Mouse (Mus musculus): ENCODE results near the gene Madd.

GRCm38 (mm10) chr2:91213311-91213710 lies 29.7 kb upstream of the Madd start:
- TF ChIP-seq CTCF (IDR thresholded peaks at IDR 0.05; ENCODE audit: extremely low read depth, insufficient read depth, low read length) (no peak), POLR2A (IDR thresholded peaks at IDR 0.05; ENCODE audit: extremely low read depth, insufficient read depth, low read length) (no peak)

All from cortical plate, adult 2 months (tissue).